Mouse (Mus musculus) gastrocnemius, postnatal 25 days (tissue): ENCODE measurements around the gene 1110051M20Rik. TPM values are rescaled to one million over a fixed set of nuclear protein-coding genes. Genes with fewer than 3 reads are reported as not detected.
"Not testable (repeated sequence)": the region's sequence is repeated elsewhere in the genome, so short reads cannot be mapped to it uniquely, and the experiment has no call there.

ENCODE experiments used
- DNase-seq: peaks from one replicate; pipeline ENCODE4 v3.0.0; 2022
- long read RNA-seq, 2 experiments: library from polyadenylated mRNA; stranded (forward); transcript quantifications; one replicate each; pipeline ENCODE4 v2.0.0; 2021
- total RNA-seq, 2 experiments: library from RNA; stranded (reverse); gene quantifications; 1 replicate in 1 of 2; 2 replicates in 1 of 2; pipeline ENCODE4 v1.2.3; 2021

1110051M20Rik gene
- total RNA-seq: 10 to 100 TPM; 12.6 to 13.6 TPM
- long read RNA-seq, experiment 1, transcript 1110051M20Rik-203 (9 exons, 1,977 nt): major isoform, 11 of 39 reads
- long read RNA-seq, experiment 1, transcript 1110051M20Rik-205 (3 exons, 307 nt): minor isoform, 5 of 39 reads
- long read RNA-seq, experiment 1, partial matches to known transcripts: 14 of 39 reads
- long read RNA-seq, experiment 1, other reads (novel, unspliced or antisense): 8 of 39 reads
- long read RNA-seq, experiment 2, transcript 1110051M20Rik-205 (3 exons, 307 nt): minor isoform, 5 of 33 reads
- long read RNA-seq, experiment 2, transcript 1110051M20Rik-203 (9 exons, 1,977 nt): major isoform, 16 of 33 reads
- long read RNA-seq, experiment 2, partial matches to known transcripts: 8 of 33 reads
- long read RNA-seq, experiment 2, other reads (novel, unspliced or antisense): 3 of 33 reads

DNA sequence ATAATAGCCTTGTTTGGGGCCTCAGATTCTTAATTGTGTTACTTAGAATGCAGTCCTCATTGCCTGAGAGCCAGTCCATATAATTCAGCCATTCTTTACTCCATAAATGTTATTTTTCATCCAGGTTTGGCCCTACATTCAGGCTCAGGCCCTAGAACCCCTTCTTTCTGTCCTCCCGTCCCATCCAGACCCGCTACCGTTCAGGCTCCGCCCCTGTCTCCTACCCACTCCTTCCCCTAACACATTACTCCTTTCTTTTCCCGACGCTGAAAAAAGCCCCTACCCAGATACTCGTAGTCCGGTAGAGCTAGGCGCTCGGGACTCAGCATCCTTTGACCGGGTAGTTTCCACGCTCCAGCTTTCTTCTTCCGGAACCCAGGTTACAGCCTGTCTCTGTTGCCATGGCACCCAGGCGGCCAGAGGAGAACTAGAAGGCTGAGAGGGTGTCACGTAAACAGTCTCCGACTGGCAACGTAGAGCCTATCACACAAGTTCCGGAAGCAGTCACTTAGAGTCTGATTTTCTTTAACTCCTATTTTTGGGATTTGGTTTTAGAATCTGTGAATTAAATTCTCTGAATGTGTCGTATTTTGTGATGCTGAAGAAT is at the start of gene 1110051M20Rik:
Gene 1110051M20Rik (minus strand): TSS at position 419 of the 607 bp plus-strand sequence.
- peak; percentile 75 for DNase-seq

DNA sequence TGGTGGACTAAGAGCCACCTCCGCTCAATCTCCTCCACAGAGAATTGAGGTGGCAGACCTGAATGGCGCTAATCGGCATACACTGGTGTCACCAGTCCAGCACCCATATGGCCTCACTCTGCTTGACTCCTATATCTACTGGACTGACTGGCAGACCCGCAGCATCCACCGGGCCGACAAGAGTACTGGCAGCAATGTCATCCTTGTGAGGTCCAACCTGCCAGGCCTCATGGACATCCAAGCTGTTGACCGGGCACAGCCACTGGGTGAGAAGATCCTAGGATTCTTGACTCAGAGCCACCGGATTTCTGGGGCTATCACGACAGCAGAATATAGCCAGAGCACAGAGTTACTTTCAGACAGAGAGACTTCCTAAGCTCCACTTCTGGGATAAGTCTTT is 49.5 kb upstream of the 1110051M20Rik start:
- DNase-seq: no peak

DNA sequence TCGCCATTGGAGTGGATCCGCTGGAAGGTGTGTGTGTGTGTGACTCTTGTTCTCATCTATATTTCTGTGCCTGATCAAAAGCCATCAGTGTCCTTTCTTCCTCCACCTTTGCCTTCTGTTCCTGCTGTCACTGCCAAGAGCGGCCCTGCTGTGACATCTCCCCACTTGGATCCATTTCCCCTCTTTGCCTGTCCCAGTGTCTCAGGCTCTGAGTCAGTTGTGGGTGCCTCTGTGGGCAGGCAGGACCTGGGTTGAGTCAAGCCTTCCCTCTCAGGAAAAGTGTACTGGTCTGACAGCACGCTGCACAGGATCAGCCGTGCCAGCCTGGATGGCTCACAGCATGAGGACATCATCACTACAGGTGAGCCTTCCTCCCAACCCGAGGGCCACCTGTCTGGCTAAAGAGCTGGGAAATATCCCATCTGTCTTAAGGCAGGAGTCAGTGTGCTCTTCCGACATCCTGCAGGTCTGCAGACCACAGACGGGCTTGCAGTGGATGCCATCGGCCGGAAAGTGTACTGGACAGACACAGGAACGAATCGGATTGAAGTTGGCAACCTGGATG is 47.6 kb upstream of the 1110051M20Rik start:
- no peak for DNase-seq

- not testable (repeated sequence) for DNase-seq
Observed at GRCm38 (mm10) chr2:91487295-91487694, 42.8 kb upstream of the 1110051M20Rik start.

DNA sequence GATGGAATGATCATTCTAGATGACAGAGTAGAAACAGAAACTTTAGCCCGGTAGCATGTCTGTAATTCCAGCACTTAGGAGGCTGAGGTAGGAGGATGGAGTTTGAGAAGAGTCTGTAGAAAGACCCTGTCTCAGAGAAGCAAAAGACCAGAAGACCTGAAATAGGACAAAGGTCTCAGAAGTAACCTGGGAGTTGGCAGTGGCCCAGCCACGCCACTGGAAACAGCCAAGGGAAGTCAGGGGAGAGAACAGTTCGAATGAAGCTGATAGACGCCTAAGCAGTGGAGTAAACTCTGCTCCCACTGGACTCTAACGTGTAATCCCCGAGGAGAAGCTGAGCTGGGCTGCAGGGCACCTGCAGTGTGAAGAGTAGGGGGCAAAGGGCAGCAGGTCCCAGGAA is 40.8 kb upstream of the 1110051M20Rik start:
- no peak for DNase-seq

GRCm38 (mm10) chr2:91484698-91485097 is 40.2 kb upstream of the 1110051M20Rik start:
- no peak for DNase-seq

GRCm38 (mm10) chr2:91480805-91481514 is 36.5 kb upstream of the 1110051M20Rik start:
- no peak for DNase-seq

GRCm38 (mm10) chr2:91480399-91480801 is 35.9 kb upstream of the 1110051M20Rik start:
- DNase-seq: no peak

DNA sequence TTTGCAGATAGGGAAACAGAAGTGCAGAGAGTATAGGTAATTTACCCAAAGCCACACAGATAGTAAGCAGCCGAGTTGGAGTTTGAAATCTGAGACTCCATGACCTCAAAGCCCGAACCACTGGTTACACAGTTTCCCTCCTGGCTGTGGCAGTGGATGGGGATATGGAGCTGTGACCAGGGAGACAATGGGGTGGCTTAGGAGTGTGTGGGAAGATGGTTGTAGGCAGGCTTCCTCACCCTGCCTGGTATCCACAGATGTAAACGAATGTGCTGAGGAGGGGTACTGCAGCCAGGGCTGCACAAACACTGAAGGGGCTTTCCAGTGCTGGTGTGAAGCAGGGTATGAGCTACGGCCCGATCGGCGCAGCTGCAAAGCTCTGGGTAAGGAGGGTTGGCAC is 32.3 kb upstream of the 1110051M20Rik start:
- DNase-seq: no peak

DNA sequence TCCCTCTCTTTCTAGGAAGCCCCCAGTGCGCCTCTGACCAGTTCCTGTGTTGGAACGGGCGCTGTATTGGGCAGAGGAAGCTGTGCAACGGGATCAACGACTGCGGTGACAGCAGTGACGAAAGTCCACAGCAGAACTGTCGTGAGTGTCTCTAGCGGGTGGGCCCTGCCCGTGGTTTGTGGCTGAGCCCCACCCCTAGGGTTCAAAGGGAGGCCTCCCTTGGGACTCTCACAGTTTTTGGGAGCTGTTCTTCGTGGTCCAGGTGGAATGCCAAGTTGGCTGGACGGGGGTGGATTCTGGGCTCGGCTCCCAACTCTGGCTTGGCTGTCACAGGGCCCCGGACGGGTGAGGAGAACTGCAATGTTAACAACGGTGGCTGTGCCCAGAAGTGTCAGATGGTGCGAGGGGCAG is 31.8 kb upstream of the 1110051M20Rik start:
- peak; percentile 61 for DNase-seq

DNA sequence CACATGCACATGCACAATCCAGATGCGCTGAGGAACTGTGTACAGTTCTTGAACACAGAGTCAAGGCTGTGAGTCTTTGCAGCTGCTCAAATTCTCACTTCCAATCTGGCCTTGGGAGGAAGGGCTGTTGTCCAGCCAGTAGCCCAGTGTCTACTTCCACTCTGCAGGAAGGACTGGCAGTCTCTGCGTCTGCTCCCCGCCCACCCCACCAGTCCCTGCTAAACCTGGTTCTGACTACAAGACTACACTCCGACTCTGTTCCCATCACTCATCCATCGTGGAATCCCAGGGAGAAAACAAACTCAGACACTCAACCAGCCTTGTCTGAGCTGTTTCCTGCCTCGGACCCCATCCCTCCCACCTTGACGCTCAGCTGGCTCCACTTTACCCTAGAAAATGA is 31.3 kb upstream of the 1110051M20Rik start:
- no peak for DNase-seq

DNA sequence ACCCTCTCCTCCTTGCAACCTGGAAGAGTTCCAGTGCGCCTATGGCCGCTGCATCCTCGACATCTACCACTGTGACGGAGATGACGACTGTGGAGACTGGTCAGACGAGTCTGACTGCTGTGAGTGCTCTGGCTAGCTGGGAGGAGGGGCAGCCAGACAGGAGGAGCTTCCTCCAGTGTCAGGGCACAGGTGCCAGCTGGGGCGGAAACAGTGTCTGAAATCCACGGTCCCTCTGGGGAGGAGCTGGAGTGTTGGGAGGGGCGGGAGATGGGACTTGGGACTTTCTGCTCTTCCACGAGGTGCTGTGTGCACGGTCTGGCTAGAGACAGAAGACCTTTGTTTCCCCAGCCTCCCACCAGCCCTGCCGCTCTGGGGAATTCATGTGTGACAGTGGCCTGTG is 29.9 kb upstream of the 1110051M20Rik start:
- no peak for DNase-seq

- no peak for DNase-seq
Observed at GRCm38 (mm10) chr2:91470055-91470647, 25.6 kb upstream of the 1110051M20Rik start.

- no peak for DNase-seq
Observed at GRCm38 (mm10) chr2:91467613-91468012, 23.1 kb upstream of the 1110051M20Rik start.

DNA sequence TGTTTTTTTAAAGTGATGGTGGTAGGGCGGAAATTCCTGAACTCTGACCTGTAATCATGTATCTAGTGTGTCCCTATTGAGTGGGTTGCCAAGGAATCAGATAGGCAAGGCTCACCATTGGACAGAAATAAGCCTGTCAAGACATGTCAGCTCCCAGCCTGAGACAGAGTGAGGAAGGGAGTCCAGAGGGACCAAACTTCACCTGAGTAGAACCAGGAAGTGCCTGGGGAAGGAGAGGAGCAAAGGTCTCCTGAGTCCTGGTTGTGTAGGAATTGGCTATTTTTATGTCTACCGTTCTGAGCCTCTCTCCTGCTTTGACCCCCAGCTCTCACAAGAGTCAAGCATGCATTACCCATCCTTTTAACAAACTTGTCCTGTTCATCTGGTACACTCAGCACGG is 21.4 kb upstream of the 1110051M20Rik start:
- DNase-seq: no peak

DNA sequence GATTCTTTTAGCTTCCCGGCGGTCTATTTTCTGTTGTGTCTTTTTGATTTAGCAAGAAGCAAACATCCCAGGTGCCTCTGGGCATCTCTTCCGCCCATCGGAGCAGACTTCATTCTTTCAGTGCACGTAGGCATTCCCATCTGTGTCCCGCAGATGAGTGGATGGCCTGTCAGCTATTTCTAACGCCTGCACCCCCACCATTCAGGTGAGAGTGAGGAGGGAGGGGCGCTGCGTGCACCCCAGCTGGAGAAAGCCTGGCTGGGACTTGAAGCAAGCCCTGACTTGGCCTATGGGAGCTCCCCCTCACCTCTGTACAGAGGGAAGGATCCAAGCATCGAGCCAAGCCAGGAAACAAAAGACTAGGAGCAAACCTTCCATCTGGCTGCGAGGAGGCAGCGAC is 18.2 kb upstream of the 1110051M20Rik start:
- no peak for DNase-seq

GRCm38 (mm10) chr2:91462196-91462595 is 17.7 kb upstream of the 1110051M20Rik start:
- no peak for DNase-seq

DNA sequence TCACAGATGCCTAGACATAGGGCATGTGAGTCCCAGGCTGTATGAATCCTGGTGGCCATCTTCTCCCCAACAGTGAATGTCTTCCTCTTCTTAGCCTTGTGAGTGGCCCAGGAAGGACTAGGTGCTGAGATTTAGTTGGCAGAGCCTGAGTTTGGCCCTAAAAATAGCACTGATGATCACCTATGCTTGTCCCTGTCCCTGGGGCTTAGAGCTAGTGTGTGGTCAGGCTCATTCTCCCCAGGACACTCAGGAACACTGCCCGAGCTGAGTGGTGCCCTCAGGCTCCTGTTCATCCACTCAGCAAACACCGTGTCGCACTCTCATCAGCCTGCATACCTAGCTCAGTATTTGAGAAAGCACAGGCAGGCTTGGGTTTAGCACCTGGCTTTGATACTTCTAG is 16.8 kb upstream of the 1110051M20Rik start:
- peak; percentile 59 for DNase-seq

DNA sequence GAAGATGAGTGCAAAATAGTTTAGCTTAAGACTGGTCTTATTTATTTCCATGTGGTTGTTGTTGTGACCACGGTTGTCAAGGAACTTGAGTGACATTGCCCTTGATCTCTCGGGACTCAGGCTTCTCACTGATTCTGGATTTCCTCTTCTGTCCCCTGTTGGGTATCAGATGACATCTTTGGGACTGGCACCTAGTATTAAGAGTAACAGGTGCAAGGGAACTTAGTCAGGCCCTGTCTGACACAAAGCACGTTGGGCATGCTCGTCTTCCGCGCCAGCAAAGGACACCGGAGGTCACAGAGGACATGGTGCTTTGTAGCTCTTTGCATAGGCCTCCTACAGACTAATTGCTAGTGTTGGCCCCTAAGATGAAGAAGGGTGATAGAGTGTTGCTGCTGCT is 16.3 kb upstream of the 1110051M20Rik start:
- DNase-seq: peak; percentile 61

GRCm38 (mm10) chr2:91460076-91460475 is 15.6 kb upstream of the 1110051M20Rik start:
- no peak for DNase-seq

- no peak for DNase-seq
Observed at GRCm38 (mm10) chr2:91458673-91459391, 14.3 kb upstream of the 1110051M20Rik start.

GRCm38 (mm10) chr2:91458252-91458672 is 13.8 kb upstream of the 1110051M20Rik start:
- DNase-seq: peak; percentile 50
